Mouse (Mus musculus): Measurements from ENCODE around the gene Gm9833.
"Not testable (repeated sequence)": the region's sequence is repeated elsewhere in the genome, so short reads cannot be mapped to it uniquely, and the experiment has no call there.

The Gm9833 gene

DNA sequence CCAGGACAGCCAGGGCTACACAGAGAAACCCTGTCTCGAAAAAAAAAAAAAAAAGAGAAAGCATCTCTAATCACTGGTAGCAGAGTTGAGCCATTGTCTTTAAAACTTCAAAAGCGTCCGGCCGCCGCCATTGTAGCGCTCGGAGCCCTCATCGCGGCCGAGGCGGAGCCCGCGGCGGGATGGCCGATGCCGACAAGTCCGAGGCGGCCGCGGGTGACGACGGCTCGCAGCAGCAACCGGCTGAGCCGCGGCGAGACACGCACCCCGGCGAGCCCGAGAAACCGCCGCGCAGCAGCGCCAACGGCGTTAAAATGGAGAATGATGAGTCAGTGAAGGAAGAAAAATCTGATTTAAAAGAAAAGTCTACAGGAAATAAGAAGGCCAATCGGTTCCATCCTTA, at the start of gene Gm9833:
Gene Gm9833, plus strand, starts transcription at position 117 of the 400 bp plus-strand sequence.
- not testable (repeated sequence) for DNase-seq

DNA sequence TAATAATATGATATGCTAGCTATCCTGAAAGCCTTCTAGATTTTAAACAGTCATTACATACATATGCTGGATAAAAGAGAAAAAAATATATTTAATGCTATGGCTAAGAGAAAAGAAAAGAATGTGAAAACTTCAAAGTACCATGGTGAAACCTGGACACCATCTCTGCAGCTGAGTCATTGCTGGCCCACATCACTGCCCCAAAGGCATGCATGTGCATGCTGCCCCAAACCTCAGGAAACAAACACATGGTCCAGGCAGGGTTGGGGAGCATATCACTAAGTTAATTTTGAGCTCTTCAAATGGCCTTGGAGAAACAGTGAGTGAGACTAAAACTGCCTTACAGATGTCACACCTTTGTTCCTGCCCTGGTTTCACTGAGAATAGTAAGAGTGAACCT, 17.8 kb upstream of the Gm9833 start:
- DNase-seq: no peak

DNA sequence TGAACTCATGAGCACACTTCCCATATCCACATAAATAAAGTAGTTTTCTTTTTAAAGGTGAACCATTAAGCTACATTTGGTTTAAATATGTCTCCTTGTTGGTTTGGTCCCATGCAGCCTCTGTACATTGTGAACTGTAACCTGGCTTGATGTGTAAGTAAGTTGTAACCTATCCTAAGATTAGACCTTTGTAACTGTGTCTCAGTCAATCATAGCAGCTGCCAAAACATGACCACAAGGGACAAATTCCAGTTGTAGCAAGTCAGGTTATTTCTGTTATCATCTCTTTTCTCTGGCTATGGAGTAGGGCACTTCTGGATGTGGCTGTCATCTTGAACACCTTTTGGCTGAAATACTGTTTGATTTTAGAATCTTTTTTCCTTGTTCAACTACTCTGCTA, 12.1 kb upstream of the Gm9833 start:
- DNase-seq: no peak

DNA sequence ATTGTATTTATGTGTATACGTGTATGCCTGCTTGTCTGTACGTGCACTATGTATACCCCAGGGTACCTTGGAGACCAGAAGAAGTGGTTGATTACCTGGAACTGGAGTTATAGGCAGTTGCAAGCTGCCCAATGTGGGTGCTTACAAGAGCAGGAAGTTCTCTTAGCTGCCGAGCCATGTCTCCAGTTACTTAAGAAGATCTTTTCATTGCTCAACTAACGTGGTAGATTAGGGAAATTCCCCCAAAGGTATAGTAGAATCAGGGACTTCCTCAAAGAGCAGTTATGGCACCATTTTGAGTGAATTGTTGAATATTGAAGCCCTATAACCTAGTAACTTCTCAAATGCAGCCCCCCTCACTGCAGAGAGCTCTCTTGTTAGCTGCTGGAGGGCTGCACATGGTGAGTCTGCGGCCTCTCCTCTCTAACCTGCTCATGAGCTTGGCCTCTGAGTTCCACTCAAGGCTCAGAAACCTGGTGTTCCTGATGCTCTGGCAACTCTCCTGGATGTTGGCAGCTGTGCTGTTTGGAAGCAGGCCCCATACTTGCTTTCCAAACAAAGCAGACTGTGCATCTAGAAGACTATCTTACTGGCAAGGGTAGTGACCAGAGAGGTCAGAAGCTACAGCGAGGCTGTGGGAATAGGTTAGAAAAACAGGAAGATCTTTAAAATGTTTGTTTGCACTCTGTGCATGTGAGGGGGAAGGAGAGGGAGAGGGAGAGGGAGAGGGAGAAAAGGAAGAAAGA, 10.6 kb upstream of the Gm9833 start:
- DNase-seq: no peak

DNA sequence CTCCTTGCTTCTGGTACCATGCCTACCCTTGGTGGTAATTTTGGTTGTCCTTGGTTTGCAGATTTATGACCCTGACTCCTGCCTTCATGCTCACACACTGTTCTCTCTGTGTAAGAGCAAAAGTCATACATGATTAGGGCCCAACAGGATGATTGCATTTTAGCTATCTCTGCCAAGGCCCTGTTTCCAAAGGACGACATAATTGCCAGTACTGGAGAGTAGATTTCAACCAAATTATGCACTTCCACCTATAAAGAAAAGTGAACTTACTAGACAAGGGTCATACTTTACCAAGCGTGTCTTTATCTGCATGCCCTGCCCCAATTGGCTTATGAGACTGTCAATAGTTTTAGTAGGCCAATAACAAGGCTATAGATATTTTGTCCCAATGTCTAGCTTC, 9.8 kb upstream of the Gm9833 start:
- DNase-seq: no peak

DNA sequence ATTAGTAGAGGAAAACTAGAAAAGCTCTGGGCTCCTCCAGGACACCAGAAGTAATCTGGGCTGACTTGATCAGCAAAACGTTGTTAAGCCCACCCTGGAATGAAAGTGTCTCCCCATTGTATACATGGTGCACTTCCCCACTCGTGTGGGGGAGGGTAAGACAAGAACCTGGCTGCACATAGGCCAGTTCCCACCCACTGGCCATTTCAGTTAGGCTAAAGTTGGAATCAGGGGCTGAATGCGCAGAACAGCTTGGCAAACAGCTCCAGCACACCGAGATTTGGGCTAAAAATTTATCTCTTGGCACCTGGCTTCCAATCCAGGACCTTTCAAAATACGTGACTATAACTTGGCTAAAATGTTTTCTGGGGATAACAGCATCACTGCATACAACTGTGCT, 6.6 kb upstream of the Gm9833 start:
- DNase-seq: no peak

DNA sequence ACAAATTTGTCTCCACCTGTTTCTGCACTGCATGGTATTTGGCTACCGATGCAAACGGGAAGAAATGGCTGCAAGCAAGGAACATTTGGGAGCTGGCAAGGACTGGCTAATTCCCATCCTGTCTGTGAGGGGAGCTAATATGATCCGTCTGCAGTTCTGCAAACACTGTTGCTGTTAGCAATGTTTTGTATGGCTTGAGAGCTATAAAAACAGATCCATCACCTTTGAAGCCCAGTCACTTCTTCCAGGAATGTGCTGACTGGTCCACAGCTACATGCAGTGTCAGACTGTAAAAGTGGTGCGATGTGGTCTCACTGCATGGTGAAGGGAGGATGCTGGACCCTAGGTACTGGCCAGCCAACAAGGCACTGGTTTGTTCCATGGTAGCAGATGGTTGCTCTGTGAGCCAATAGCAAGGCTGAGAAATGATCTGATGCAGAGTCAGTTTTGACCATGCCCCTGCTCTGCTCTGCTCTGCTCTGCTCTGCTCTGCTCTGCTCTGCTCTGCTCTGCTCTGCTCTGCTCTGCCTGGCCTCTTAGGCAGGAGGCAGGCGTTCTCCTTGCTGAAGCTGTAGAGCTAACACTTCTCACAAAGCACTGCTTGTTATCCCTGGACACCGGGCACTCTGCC, 5.9 kb upstream of the Gm9833 start:
- no peak for DNase-seq

DNA sequence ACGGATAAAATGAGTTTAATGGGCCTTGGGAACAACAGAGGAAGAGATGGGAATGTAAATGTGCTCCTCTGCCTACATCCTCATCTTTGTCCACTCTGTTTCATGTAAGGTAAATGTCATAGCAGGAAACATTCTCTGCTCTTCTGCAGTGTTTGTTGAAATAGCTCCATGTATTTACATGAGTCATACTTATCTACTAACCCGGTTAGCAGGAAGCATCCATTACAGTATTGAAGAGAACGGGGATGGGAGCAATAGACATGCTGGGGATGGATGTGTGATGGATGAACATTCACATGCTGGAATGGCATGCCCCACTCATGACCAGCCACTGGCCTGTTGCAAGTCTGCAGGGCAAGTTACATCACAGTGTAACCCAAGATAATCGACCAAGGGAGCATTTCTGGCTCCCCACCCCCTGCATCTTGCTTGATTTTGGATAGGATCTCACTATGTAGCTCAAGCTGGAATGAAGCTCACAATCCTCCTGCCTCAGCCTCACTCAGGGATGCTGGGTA, 5.3 kb upstream of the Gm9833 start:
- DNase-seq: no peak

DNA sequence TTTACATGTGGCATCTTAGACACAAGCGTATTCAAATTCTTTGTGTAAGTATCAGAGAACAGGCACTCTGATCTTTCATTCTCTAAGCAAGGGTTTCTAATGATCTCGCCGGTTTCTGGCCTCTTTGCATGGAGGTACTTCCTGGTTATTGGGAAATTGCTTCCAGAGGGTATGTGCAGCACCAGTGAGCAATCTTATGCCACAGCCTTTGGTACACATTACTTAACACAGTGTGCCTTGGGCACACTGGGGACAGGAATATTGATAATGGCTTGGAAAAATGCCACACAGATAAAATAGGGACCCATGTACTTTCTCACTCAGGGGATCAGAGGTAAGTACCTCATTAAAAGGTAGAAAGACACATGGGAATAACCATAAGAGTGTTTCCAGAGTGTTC, 3.8 kb upstream of the Gm9833 start:
- no peak for DNase-seq

DNA sequence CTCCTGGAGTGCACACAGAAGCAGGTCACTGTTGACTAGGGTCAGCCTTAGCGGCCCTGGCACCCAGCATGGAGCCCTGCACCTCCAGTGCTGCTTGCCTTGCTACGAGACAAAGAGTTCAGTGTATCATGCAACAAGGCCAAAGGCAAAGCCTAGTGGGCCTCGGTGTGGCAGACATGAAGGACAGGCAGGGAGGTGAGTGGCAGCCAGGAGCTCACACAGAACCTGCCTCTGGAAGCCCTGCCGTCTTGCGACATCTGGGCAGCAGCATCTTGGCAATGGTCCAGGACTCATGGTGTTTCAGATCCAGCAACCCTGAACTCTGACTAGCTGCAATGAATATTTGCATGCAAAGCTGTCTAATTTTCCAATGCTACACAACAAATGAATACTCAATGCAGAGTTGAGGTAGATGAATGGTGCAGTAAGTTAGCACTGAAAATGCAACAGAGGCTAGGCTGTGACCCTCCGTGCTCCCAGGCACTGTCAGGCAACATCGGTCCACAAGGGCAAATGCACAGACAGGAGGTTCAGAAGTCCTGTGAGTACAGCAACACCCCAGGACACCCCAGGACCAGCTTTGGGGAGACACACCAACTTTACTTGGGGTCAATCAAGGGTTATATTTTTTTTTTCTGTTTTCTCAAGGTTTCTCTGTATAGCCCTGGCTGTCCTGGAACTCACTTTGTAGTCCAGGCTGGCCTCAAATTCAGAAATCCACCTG, 2.4 kb upstream of the Gm9833 start:
- peak; percentile 13 for DNase-seq

DNA sequence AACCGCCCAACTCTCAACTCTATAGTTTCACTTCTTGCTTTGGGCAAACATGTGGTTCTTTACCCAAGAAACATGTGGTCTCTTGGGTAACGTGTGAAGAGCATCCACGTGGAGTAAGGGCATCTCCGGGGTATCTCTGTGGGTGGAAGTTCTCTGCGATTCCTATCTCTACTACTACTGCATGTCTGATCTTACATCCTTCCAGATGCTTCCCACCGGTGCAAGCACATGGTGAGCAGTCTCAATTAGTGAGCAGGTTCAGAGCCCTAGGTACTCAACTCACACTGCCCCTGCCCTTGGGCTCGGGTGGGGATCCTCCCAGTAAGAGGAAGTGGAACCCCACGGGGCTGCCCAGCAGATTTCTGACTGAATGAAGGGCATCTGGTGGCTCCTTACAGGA, 399 bp upstream of the Gm9833 start:
- no peak for DNase-seq

DNA sequence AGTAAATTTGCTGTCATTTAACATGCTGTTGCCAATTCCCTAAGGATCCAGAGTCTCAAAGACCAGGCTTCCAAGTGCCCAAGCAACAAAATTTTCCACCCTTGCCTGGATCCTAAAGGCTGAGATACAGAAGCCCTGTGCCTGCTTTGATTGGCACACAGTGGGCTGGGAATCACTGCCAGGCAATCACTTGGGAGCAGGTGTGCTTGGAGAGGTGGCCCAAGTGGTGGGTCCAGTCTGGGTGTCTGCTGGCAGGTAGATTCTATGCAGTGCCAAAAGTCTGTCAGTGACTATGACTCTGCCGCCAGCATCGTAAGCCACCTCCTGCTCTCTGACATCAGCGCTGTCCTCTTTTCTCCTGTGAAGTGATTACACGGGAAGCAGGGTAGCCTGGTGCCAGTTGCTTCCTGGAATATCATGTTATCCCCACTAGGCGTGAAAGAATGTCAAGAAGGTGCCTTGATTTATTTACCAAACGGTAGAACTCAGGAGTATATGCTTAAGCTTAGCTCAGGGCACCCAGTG, 3.8 kb downstream of the Gm9833 start:
- DNase-seq: peak; percentile 13

DNA sequence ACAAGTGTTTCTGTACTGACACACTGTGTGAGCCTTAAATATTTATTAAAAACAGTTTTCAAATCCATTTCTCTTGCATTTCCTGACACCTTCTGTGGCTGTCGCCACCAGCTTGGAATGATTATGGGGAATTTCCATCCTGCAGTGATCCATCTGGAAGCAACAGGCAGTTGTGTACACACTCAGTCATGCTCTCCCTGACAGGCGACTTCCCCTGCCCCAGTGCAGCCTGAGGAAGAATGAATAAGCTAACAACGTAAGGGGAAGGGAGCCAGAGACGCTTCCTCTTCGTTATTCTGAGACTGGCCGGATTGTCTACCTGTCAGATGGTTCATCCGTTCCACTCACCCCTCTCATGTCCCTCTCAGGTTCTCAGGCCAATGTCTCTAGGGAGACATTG, 4.6 kb downstream of the Gm9833 start:
- peak; percentile 58 for DNase-seq

DNA sequence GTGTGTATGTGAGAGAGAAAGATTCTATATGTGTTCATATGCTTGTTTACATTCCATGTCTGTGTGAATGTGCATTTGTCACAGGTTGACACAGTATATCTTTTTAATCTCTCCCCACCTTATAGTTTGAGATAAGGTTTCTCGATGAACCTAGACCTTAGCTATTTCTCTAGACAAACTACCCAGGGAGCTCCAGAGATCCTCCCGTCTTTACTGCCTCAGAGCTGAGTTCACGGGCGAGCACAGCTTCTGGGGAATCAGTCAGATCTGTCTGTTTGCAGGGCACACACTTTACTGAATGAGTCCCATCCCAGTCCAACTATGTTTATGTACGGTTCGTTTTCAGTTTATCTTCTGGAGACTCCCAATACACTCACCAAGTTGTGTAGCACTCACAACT, 5.0 kb downstream of the Gm9833 start:
- no peak for DNase-seq

DNA sequence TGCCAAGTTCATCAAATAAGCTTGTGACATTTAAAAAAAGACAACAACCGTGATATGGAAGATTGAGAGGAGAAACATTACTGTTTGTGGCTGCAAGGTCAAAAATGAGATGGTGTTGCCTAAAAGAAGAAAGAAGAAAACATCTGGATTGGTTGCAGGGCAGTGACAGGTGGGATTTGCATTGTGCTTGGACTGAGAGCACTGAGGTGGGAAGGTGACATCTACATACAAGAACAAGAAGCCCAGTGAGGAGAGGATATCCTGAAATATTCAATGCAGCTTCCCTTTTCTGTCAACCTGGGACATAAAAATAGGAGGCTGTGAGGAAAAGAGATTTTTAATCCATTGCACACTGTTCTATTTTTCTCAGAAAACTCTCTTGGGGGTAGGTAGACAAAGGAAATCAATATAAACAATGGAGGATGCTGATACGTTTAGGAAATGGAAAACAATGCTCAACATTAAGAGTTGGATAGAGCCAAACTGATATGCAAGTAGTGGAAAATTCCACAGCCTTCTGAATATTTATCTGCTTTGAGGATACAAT, 7.2 kb downstream of the Gm9833 start:
- peak; percentile 40 for DNase-seq

DNA sequence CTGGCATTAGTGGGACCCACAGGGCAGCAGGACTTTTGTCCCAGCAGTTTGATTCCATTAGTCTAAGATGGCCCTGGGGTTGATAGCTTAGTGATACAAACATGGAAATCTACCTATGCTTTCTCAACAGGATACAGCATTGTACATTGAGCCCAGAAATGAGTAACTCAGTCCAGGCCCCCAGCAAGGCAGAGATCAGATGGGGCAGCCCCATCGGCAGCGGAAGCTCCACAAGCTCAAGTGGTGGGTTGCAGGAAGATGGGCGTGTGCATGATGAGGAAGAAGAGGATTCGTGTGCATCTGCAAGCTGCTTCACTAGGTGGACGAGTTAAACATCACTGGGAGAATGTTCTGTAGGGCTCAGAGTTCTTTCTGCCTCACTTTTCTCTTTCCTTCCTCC, 11.8 kb downstream of the Gm9833 start:
- no peak for DNase-seq

DNA sequence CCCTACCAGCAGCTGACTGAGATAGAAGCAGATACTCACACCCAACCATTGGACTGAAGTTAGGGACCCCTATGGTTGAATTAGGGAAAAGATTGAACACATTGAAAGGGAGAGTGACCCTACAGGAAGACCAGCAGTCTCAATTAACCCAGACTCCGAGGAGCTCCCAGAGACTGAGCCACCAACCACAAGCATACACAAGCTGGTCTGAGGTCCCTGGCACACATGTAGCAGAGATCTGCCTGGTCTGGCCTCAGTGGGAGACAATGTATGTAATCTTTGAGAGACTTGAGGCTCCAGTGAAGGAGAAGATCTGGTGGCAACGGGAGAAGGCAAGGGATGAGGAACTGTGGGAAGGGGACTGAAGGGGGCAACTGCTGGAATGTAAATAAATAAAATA, 23.7 kb downstream of the Gm9833 start:
- DNase-seq: no peak

DNA sequence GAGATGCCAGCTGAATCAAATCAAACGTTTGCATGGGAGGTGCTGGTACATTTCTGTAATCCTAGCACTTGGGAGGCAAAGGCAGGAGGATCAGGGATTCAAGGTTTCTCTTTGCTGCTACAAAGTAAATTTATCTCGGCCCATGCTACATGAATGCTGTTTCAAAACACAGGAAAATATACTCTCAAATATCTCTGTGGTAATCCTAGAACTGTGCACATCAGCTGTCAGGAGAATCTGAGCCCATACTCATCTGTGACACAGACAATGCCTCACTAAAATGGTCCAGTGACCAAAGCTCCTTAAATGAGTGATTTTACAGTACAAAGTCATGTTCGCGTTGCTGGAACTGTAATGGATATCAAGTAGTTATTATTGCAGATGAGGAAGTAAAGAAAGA, 24.3 kb downstream of the Gm9833 start:
- DNase-seq: no peak

DNA sequence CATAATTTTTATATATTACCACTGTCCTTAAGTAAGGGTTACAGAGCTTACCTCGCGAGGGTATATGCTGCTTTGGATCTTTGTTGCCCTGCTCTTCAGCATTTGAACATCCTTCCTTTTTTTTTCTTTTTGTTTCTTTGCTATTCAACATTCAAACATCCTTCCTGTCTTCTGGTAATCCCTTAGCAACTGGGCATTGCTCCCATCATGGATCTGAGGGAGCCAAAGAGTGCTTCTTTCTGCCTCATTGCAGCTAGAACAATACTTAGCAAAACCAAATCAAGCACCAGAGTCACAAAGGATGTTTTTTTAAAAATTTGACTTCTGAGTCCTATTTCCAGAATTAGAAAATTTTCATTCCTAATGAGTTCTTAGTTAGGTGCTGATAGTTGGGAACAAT, 24.8 kb downstream of the Gm9833 start:
- no peak for DNase-seq

DNA sequence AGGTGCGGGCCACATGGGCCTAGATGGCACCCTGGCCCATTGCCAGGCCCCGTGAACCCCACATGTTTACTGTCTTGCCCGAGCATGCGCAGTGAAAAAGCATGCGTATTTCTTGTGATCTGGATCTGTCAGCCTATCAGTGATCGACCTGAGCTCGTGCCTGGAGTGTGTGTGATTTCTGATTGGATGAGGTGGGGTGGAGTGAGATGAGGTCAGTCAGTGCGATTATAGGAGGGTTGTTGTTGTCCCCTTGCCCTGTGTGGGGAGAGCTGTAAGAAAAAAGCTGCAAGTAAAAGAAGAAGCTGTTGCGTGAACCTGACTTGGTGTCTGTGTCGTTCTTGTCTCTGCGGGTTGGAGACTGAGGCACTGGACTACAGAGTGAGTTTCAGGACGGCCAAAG, 28.6 kb downstream of the Gm9833 start:
- no peak for DNase-seq

DNA sequence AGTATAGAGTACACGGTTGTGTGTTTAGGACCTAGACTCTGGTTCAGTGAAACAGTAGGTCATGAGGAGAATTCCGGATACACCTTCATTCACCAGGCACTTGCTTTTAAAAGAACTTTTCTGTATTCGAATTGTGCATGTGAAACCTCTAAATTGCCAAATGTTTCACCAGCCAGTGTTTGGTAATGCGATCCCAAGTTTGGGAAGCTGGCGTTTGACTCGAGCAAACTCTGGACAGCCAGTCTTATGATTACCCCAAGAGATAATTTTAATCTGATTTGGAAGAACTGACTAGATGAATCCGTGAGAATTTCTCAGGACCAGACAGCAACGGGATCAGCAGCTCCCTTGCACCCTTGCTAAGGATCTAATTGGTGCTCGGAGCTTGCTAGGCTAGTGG, 33.3 kb downstream of the Gm9833 start:
- no peak for DNase-seq

DNA sequence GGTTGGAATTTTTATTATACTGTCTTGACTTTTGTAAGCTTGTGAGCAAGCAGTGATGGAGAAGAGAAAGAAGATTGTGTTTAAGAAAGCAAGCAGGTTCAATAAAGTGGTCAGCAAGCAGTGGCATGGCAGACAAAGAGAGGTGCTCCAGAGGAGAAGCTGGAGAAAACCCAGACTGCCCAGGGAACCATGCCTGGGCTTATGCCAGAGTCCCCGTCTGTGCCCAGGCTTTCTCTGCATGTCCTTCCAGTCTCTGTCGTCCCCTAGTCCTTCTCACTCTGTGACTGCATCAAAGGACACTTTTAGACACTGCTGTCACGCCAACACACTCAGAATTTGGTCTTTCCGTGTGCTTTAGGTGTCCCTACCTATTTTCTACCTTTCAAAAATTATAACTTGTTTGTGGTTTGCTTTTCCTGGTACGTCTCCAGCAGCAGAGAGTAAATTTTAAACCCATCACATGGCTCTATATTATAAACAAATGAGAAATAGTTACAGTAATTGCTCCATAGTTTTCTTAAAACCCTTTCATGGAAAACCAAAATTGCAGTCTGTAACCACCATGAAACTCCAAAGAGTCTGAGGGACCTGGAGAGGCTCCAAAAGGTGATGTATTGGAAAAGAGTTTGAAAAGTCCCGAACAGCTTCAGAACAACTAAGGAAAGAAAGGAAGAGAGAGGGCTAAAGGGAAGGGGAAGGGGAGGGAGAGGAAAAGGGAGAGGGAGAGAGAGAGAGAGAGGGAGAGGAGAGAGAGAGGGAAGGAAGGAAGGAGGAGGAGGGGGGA, 34.2 kb downstream of the Gm9833 start:
- DNase-seq: no peak

DNA sequence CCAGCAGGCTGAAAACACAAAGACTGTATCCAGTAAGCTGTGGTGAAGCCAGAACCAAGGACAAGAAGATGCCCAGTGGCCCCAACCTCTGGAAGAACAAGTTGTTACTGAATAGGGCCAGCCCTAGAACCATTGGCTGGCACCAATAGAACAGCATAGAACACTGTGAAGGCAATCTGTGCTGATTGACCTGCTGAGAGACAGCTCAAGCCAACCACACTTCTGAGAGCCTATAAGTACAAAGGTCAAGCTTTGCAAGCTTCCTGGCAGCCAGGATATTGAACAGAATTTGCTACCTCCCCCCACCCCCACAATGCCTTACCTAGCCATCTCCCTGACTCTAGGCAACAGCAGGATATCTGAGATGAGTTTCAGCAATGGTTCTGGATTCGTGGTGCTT, 35.7 kb downstream of the Gm9833 start:
- DNase-seq: no peak

All from kidney, adult 9 months (tissue).